Mouse (Mus musculus) gastrocnemius, postnatal 25 days (tissue): Measurements from ENCODE around the gene Hist1h4i. TPM values are rescaled to one million over a fixed set of nuclear protein-coding genes. Genes with fewer than 3 reads are reported as not detected.
A peak's percentile ranks its signal among the peaks of the same experiment; 100 is the strongest.
"Not testable (repeated sequence)": the region's sequence is repeated elsewhere in the genome, so short reads cannot be mapped to it uniquely, and the experiment has no call there.

Experiments used
- DNase-seq: peaks from one replicate; pipeline ENCODE4 v3.0.0; 2022
- long read RNA-seq, 2 experiments: library from polyadenylated mRNA; stranded (forward); transcript quantifications; one replicate each; pipeline ENCODE4 v2.0.0; 2021
- total RNA-seq, 2 experiments: library from RNA; stranded (reverse); gene quantifications; 1 replicate in 1 of 2; 2 replicates in 1 of 2; pipeline ENCODE4 v1.2.3; 2021

The Hist1h4i gene
- total RNA-seq = 10 to 100 TPM; 30.9 to 31.7 TPM
- long read RNA-seq, experiment 1, transcript Hist1h4i-201 (1 exons, 727 nt) = major isoform, 29 of 29 reads
- long read RNA-seq, experiment 1, partial matches to known transcripts = 0 of 29 reads
- long read RNA-seq, experiment 1, other reads (novel, unspliced or antisense) = 0 of 29 reads
- long read RNA-seq, experiment 2, transcript Hist1h4i-201 (1 exons, 727 nt) = major isoform, 15 of 15 reads
- long read RNA-seq, experiment 2, partial matches to known transcripts = 0 of 15 reads
- long read RNA-seq, experiment 2, other reads (novel, unspliced or antisense) = 0 of 15 reads

- peak; percentile 89 for DNase-seq
Measured at GRCm38 (mm10) chr13:22041142-22041536, at the start of gene Hist1h4i. Hist1h4i (minus strand) TSS chr13:22041362.

GRCm38 (mm10) chr13:22084140-22084539 is 43.0 kb upstream of the Hist1h4i start, which contains the start of gene Vmn1r188:
Vmn1r188 (plus strand) TSS chr13:22084440.
- not testable (repeated sequence) for DNase-seq

GRCm38 (mm10) chr13:22063468-22063867 is 22.3 kb upstream of the Hist1h4i start:
- no peak for DNase-seq

GRCm38 (mm10) chr13:22061422-22061821 is 20.3 kb upstream of the Hist1h4i start:
- no peak for DNase-seq

DNA sequence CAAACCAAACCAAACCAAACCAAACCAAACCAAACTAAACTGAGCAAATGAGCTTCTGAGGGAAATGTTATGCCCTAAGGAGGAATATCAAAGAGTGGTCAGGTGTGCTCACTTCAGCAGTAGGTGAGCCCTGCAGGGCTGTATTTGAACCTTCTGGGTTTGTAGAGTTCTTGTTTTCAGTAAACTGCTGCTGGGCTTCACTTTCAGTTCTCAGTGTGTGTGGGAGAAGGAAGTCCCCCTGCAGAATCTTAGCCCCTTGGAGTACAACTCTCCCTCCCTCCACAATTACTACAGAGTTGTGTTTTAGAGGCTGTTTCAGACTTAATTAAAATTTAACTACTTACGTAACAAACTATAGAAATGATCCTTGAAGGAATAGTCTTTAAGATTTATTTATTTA is 12.6 kb upstream of the Hist1h4i start:
- DNase-seq = no peak

- DNase-seq = no peak
Measured at GRCm38 (mm10) chr13:22051523-22051859, 10.3 kb upstream of the Hist1h4i start.

DNA sequence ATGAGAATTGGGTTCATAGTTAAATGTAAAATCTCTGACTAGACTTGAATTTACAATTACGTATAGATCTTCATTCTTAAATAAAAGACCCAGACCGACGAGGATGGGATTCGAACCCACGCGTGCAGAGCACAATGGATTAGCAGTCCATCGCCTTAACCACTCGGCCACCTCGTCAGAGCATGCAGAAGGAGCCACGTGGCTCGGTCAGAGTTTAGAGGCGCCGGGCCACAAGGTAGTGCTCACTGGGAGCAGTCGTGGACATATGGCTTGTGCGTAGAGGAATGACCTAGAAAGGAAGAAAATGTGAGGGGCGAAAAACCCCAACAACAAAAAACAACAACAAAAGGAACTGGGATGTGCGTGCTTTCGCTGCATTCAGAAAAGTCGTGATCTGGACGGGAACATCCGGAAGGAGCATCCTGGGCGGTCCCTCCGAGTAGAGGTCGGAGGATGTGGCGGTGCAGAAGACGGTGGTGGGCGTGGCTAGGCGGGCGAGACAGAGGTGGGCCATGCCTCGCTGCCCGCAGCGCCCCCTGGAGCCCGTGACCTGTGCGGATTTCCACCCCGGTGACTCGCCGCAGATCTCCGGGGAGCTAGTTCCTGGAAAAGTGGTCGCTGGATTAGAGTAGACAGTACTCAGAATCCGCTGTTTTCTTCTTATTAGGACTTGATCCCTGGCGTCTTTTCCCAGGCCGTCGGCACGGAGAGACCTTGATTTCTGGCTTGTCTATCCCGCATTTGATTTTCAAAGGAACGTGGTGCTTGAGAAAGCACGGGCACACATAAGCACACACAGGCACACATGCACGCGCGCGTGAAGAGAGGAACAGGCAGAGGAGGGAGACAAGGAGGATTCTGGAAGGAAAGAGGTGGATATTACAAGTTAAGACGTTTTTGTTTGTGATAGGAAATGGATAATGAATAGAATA is 9.7 kb upstream of the Hist1h4i start:
- peak; percentile 81 for DNase-seq

DNA sequence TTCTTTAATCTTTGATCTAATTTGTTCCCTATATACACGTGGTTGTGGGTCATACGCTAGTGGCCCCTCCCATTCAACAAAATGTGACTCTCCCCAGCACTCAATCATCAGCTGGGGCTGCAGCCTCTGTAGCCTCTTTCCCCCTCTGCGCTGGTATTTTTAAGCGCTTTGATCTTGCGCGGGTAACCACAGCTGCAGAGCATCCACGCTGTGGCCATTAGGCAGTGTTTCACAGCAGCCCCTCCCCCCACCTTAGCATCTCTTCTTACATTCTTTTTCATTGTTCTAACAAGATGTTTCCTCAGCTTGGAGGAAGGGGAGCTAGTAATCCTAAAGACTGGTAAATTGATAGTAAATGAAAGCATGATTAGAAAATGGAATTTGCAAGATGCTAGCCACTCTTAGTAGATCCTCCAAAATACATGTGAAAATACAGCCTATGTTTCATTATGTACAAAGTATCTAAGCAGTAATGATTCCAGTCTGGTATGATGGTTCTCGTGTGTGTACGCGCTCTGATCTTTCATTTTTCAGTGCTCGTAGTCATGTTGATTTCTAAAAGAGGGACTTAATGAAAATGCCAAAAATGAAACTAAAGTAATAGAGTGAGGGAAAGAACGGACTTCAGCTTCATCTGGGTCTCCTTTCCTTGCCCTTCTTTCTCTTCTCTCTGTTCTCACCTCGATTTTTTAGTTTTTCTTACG is 8.7 kb upstream of the Hist1h4i start:
- DNase-seq = no peak

DNA sequence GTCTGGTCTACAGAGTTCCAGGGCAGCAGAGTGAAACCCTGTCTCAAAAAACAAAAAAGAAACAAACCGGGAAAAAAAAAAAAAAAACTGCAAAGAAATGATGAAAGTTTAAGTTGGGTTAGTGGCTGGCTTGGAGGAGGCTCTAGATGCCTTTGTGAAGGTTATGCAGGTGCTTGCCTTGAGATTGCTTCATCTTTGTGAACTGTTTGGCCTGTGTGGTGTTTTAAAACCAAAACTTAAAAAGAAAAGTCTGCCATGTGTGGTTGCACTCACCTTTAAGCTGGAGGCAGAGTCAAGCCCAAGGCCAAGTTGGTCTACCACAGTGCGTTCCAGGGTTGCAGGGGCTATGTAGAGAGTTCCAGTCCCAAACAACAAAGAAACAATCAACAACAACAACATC is 7.9 kb upstream of the Hist1h4i start:
- no peak for DNase-seq

DNA sequence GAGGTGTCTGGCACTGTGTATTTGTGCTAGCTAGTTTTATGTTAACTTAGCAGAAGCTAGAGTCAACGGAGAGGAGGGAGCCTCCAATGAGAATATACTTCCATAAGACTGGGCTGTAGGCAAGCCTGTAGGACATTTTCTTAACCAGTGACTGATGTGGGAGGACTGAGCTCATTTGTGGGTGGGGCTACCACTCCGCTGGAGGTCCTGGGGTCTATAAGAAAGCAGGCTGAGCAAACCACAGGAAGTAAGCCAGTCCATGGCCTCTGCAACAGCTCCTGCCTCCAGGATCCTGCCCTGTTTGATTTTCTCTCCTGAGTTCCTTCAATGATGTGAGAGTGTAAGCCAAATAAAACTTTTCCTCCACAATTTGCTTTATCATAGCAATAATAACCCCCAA is 4.1 kb upstream of the Hist1h4i start:
- no peak for DNase-seq

DNA sequence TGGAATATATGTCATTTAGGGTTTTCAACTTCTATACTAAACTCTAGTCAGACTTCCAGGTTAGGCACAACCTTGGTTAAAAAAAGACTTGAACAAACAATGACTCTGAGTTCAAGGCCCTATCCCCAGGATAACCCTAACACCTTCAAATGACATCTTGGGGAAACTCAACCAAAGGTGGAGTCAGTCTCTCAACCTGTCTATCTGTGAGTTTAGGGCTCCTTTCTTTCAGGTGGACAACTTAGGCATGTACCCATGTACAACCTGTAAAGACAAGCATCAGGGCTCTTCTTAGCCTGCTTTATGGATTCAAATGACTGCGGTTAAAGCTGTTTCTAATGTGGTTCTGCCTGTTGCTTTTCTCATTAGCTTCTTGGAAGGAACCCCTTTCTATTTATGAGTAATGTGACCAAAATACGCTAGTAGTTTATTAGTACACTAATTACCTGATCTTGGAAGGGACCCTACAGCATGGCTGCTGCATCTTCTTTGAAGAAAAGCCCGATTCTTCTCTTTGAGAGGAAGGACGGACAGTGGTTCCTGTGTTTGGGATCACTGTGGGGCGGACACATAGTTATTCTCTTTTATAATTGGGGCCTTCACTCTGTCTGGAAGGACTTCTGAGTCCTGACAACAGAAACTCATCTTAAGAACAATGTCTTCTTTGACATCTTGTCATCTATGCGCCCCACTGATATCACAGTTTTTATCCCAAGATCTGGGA is 3.4 kb upstream of the Hist1h4i start:
- DNase-seq = no peak

- DNase-seq = no peak
Measured at GRCm38 (mm10) chr13:22043503-22044431, 2.6 kb upstream of the Hist1h4i start.

- peak; percentile 79 for DNase-seq
Measured at GRCm38 (mm10) chr13:22042568-22043502, 1.7 kb upstream of the Hist1h4i start, which contains the start of the genes Hist1h2ag and Hist1h2bj. Hist1h2ag (minus strand) TSS chr13:22042944. Hist1h2bj (plus strand) TSS chr13:22043214.

GRCm38 (mm10) chr13:22041651-22042567 is 747 bp upstream of the Hist1h4i start:
- DNase-seq = no peak

- DNase-seq = no peak
Measured at GRCm38 (mm10) chr13:22040464-22041141, 559 bp downstream of the Hist1h4i start.

DNA sequence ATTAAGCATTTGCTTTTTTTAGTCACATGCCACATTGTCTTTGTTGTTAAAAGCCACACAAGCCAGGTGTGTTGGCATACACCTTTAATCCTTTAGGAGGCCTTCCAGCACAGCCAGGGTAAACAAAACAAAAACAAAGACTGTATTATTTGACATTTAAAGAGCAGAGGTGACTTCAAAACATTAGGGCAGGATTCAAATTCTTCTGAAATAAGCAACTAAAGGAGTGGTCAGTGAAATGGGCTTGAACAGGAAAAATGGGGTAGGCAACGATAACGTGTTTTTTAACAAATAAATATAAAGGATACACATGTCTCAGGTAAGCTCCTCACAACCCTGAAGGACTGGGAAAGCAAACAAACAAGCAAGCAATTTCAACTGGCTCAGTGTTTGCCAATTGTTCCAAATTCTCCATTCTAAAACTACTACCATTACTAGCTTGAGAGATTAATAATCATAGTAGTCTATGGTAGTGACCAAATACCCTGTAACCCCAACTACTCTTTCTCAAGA is 1.2 kb downstream of the Hist1h4i start:
- DNase-seq = no peak

DNA sequence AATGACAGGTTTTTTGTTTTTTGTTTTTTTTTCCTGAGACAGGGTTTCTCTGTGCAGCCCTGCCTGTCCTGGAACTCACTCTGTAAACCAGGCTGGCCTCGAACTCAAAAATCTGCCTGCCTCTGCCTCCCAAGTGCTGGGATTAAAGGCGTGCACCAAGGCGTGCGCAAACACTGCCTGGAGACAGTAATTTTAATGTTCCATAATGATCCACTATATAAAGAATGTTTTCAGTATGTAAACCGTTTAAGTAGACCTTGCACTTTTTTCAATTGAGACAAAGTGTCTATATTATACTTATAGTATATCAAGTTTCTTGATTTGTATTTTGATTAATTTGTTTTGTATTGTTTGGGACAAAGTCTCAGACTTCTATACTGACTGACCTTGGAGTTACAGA is 1.8 kb downstream of the Hist1h4i start:
- DNase-seq = no peak

DNA sequence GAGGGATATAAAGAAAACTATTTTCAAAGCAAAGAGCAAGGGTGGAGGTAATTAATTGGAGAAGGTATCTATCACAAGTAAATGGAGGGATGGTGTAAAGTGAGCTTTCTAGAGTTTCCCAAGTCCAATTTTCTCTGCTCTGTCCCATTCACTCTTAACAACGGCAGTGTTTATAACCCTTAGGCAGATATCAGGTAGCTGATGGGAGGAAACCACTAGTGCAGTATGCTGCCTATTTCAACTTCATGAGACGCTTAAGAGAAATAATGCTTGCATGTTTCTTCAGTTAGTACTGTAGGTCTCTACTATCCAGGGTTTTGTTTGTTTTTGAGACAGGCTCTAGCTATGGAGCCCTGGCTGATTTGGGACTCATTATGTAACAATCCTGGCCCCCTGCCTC is 3.7 kb downstream of the Hist1h4i start:
- no peak for DNase-seq
